Mouse (Mus musculus) hematopoietic multipotent progenitor cell, adult 10-12 weeks (in vitro differentiated cells): ENCODE measurements around the gene Galnt3. TPM values are rescaled to one million over a fixed set of nuclear protein-coding genes. Genes with fewer than 3 reads are reported as not detected.

ENCODE experiments used
- polyA plus RNA-seq: library from polyadenylated mRNA; stranded (reverse); fragments of >175 nt; gene quantifications from 2 replicates; pipeline ENCODE4 v1.2.3, GENCODE M21; 2012; ENCODE audit warnings: low replicate concordance

The Galnt3 gene
- polyA plus RNA-seq: 2.4 and 4.1 TPM in 2 replicates

GRCm38 (mm10) chr2:66124591-66125271, at the start of gene Galnt3:
TSS of gene Galnt3 (minus strand) at chr2:66124994.

Other genes with a start within 250 kb of the Galnt3 start
- 0.83 and 1.4 TPM in 2 replicates for gene Ttc21b, start 131.6 kb upstream of the Galnt3 start, polyA plus RNA-seq